Mouse (Mus musculus): ENCODE results near the gene Fam187a.
A peak's percentile ranks its signal among the peaks of the same experiment; 100 is the strongest.

Gene Fam187a

DNA sequence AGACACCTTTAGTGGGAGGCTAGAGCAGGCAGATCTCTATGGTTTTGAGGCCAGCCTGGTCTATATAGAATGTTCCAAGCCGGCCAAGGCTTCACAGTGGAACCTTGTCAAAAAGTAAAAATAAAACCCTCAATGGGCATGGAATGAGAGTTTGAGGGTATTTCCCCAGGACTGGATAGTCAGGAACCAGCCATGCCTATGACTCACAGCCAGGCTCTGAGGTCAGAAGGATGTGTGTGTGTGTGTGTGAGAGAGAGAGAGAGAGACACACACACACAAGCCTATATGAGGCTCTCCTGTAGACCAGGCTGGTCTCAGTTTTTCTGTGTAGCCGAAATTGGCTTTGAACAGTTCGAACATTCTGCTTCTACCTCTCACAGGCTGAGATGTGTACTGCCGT, 9.7 kb downstream of the Fam187a start:
- DNase-seq (ENCODE audit: low read depth): no peak

DNA sequence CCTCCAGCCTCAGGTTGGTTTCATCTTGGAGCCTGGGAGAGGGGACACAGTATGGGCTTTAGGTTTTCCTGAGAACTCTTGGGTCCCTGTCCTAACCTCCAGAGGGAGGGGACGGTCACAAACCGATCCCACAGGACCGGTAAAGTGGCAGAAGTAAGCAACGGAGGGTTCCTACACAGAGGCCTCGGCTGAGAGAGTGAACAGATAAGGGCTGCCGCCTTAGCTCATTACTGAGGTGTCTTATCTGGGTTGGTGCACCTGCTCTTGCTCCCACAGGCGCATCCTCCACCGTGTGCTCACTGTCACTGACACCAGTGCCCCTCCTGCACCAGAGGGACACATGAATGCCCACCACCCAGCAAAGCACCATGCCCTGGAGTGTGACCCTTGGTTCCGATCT, 10.8 kb downstream of the Fam187a start:
- DNase-seq (ENCODE audit: low read depth): no peak

DNA sequence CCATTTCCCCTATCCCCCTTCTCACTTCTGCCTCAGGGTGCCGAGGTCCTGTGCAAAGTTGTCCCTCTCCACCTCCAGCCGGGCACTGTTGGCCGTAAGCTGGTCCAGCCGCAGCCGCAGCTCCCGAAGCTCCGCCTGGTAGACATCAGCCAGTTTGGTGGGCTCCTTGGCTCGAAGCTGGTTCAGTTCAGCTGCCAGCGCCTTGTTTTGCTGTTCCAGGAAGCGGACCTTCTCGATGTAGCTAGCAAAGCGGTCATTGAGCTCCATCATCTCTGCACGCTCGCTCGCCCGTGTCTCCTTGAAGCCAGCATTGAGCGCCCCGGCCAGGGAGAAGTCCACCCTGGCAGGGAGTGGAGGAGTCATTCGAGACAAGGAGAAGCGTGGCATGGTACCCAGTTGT, 11.7 kb downstream of the Fam187a start:
- DNase-seq (ENCODE audit: low read depth): no peak

DNA sequence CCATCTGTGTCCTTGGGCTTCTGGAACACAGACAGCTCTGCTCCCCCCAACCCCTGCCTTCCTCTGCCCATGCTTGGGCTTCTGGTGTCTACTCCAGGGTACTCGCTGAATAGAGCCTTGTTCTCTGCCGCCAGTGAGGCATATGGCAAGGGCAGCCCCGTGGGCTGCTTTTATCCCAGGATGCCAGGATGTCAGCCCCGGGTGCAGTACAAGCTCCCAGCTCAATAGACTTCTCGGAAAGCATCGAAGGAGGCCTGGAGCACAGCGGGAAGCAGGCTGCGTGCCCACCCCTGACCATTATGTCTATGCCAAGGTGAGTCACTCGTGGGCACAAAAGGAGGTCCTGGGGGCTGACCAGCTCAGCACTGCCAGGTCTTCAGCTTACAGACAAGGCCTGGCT, 13.4 kb downstream of the Fam187a start:
- DNase-seq (ENCODE audit: low read depth): no peak

DNA sequence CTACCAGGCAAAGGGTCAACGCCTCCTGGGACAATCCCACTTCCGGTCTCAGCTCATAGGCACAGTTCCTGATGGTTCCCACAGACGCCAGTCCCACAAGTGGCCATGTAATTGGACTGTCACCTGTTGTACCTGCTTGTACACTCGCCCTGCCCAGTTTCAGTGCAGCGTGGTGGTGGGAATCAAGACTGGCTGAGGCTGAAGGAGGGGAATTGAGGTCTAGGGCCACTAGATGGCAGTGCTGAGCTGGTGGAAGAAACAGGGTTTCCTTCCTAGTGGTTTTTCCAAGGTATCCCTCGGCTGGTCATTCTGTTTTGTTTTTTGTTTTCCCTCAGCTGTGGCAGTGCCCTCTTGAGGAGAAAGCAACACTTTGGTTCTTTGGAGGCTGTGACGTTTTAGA, 15.8 kb downstream of the Fam187a start, which contains the start of gene Gfap:
TSS of gene Gfap (minus strand) at position 150 of the 400 bp plus-strand sequence.
- peak; percentile 73 for DNase-seq (ENCODE audit: low read depth)

DNA sequence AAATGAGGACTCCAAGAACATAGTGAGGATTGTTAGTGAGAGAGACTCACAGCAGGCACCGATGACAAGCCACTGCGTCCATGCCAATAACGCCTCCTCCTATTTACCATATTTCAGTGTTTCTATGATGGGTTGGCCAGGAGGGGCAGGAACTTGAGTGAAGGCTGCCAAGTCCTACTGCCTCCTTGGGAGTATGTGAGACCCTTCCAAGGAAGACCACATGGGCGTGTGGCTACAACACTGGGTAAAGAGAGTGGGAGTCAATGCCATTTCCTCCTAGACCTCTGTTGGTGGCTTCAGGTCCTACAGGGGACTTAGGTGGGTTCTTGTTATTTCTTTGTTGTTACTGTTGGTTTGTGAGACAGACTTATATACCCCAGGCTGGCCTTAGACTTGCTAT, 16.2 kb downstream of the Fam187a start:
- DNase-seq (ENCODE audit: low read depth): no peak

DNA sequence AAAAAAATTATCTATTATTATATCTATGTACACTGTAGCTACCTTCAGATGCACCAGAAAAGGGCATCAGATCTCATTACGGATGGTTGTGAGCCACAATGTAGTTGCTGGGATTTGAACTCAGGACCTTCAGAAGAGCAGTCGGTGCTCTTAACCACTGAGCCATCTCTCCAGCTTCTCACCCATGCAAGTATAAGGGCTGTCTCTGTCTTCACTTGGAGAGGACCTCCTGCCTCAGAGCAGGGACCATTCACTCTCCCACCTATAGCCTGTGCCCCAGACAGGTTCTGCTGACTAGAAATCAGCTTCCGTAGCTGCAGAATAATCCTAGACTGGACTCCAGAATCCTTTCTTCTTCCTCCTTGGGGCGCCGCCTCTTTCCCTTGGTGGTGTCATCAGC, 17.1 kb downstream of the Fam187a start:
- no peak for DNase-seq (ENCODE audit: low read depth)

DNA sequence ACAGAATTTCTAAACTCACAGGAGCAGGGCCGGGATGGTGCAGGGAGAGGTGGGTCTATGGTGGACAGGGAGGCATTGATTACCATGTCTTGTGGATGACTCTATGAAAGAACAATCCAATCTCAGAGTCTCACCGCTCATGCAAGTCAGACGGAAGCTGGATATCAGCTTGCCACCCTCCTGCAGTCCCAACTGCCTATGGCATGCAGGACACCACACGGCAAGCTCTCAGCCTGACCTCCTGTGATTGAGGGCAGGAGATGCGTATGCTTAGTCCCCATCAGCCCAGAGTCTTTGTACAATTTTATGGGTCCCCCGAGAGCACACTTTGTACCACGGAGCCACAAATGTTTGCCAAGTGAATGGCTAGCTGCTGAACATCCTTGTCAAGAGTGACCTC, 18.7 kb downstream of the Fam187a start:
- DNase-seq (ENCODE audit: low read depth): no peak

DNA sequence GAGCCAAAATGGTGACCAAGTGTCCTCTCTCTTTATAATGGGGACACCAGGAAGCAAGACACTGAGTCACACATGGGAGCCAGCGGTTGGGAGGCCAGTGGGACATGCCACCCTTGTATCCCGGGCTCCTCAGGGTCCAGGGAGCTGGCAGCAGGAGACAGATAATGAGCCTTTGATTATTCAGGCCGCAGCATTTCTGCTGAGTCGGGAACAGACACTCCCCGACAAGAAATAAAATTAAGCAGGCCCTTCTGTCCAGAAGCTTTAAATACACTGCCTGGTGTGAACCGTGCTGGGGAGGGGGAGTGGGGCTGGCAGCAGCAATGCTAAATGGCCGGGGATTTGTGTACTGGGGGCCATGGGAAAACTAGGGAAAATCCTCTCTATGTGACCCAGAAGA, 26.4 kb downstream of the Fam187a start:
- DNase-seq (ENCODE audit: low read depth): no peak

DNA sequence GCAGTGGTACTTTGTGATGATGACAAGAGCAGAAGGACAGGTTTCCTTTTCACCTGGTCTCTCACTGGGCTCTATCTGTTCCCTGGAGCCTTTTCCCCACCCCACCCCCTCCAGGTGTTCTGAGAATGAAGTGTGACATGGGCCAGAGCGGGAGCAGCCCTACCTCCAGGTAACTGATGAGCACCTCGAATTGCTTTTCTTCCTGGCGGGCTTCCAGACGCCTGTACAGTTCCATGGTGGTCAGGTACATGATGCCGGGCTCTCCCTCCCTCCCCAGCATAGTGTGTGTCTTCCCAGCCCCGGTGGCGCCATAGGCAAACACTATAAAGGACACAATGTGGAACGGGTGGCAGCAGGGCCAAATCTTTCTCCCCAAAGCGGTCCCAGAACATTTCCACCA, 30.4 kb downstream of the Fam187a start:
- DNase-seq (ENCODE audit: low read depth): no peak

DNA sequence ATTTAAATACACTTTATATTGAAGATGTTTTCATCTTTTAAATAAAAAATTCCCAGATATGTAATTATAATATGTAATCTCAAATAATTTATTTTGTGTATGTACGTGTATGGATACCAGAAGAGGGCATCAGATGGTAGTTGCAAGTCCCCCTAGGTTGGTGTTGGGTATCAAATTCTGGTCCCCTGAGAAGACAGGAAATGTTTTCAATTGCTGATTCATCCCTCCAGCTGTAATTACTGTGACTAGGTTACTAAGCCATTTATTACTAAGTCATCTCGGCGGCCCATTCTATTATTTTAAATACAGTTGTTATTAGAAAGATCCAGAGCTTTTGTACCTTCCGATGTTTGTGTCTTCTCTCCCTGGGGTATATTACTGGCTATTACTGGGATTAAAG, 33.1 kb downstream of the Fam187a start:
- no peak for DNase-seq (ENCODE audit: low read depth)

DNA sequence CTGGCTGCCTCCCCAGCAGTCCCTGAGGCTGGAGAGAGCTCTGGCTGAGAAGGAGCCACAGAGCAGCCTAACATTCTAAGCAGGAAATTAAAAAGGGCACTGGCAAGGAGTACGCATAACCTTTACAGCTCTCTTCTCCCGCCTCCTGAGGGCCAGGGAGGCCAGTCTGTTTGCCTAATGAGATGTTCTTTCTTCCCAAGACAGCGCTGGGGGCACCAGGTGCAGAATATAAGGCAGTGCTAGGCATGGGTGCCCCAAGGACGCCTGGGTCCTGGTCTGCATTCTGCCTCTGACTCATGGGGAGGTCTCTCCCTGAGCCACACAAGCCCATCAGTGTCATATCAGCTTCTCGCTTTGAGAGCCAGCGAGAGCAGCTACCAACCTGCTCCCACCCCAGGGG, 36.5 kb downstream of the Fam187a start:
- no peak for DNase-seq (ENCODE audit: low read depth)

DNA sequence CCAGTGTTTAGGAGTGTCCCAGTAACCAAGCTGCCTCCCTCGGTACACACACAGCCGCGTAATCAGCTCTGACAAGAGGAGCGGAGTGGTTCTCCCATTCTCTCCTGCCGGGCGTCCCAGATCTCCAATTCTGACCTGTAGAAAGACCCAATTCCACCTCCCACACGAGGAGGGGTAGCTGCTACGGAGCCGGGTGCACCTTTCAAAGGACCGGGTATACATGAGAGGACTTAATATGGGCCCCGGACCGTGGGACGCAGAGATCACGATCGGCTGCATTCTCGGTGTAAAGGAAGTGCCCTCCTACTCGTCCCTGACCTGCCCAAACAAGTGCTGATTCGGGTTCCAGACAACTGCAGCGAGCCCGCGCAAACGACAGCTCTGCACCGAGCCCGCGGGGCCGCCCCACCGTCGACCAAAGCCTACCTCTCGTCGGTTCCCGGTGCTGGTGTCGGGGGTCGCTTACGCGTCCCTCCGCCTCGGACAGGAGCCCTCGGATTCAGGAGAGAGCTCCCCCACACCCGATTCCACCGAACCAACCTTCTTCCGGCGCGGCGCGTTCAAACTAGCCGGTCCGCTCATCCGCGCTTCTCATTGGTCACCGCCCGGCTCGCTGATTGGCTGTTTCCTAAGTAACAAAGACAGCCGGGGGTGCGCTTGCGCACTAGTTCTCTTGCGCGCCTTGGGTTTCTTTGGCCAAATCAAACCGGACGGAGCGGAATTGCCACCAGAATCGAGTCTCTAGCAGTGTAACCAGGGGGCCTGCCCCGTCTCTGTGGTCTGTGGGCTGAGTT, 39.8 kb downstream of the Fam187a start, which contains the start of gene Kif18b:
TSS of gene Kif18b (minus strand) at position 568 of the 794 bp plus-strand sequence.
- DNase-seq (ENCODE audit: low read depth): peak; percentile 93

DNA sequence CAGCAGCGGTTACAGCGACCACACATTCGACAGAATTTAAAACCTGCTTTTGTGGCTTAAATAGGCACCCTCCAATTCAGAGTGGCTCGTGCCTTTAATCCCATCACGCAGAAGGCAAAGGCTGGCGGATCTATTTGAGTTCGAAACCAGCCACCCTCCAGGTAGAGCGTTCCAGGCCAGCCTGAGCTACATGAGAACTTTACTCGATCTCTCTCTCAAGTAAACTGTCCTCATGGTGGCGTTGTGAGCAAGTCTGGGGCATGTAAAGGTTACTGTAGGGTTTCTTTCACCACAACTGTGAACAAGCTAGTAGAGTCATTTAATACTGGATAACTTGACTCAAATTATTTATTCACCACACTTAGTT, 40.4 kb downstream of the Fam187a start:
- peak; percentile 81 for DNase-seq (ENCODE audit: low read depth)

DNA sequence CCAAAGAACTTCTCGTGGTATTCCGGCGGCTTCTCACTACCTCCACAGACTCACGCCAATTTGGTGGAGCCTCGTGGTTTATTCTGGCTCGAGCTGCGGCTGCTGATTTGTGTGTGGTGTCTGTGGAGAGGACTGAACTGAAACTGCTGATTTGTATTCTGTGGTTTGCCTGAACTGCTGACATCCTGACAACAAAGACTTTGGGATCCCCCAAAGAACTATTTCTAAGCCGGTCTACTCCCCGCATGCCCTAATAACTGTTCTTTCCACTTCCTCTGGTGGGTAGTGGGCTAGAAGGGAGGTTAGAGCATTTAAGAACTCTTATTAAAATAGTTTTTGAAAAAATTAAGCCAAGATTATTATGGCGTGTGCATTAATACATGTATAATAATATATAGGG, 45.7 kb downstream of the Fam187a start:
- DNase-seq (ENCODE audit: low read depth): no peak

DNA sequence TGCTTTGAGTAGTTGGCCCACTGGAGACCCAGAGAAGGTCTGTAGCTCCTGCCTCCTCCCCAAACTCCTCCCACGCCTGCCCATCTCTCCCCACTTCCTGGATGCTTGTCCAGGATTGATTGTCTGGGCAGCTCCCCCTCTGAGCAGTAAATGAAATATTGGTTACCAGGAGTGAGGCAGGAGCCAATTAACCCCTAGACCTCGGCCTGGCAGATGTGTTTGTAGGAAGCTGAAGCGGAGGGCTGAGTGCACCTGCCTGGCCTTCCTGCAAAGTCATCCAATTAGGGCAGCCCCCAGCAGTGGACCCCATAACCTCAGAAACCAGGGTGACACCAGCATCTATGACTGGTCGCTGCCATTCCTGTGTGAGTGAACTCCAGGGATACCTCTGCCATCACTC, 51.3 kb downstream of the Fam187a start:
- no peak for DNase-seq (ENCODE audit: low read depth)
